Mouse (Mus musculus) skeletal muscle tissue, adult 2 months (tissue): ENCODE data around the gene Lmf1.

Experiments used
- DNase-seq: peaks from one replicate; pipeline ENCODE4 v3.0.0-alpha.2; 2012; ENCODE audit warnings: low read depth, low spot score

The Lmf1 gene

DNA sequence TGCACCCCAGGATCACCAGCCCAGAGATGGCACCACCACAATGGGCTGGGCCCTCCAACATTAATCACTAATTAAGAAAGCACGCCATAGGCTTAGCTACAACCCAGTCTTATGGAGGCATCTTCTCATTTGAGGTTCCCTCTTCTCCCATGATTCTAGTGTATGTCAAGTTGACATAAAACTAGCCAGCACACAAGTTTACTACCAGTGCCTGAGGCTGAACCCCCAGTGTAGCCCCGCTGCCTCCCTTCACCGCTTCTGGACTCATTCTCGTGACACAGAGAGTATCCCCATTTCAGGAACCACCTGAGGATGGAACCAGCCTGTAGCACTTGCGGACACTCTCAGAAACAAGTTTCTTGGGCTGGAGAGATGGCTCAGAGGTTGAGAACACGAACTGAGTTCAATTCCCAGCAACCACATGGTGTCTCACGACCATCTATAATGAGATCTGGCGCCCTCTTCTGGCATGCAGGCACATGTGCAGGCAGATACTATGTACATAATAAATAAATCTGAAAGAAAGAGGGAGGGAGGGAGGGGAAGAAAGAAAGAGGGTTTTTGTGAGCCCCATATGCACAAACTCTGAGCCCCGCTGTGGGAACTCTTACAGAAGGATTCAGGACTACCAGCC, 122.1 kb downstream of the Lmf1 start:
- no peak for DNase-seq

DNA sequence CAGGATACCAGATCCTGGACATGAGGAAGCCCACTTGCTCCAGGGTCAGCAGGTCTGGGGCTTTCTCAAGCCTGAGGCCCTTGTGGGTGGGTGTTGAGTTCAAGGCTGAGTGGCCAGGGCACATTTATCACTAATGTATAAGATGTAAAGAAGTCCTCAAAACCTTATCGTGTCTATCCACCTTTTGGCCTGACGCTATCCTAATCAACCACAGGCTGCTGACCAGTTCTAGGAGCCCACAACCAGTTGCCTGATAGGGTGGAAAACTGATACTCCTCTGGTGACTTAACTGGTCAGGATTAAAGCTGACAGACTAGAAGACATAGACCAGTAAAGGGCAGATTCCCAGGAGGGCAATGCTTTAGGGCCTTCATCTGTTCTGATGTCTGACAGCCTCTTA, 131.1 kb downstream of the Lmf1 start:
- DNase-seq: no peak

DNA sequence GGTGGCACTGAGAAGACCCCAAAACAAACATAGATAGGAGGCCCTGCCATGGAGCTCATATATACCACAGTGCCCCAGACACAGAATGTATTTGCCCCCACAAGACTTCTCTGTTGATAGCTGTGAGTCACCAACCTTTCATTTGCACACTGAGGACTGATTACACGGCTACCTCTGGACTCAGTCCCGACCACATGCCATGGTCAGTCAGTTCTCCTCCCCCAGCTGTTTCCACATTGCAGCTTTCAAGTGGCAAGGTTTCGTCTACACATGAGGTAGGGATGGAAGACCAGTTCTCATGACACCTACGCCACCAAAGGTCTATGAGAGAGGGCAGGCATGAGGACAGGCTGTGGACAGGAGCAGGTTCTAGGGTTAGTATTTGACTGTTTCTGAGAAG, 132.3 kb downstream of the Lmf1 start:
- DNase-seq: no peak
